Mouse (Mus musculus): Measurements from ENCODE around the gene Gm9747.

Gene Gm9747

DNA sequence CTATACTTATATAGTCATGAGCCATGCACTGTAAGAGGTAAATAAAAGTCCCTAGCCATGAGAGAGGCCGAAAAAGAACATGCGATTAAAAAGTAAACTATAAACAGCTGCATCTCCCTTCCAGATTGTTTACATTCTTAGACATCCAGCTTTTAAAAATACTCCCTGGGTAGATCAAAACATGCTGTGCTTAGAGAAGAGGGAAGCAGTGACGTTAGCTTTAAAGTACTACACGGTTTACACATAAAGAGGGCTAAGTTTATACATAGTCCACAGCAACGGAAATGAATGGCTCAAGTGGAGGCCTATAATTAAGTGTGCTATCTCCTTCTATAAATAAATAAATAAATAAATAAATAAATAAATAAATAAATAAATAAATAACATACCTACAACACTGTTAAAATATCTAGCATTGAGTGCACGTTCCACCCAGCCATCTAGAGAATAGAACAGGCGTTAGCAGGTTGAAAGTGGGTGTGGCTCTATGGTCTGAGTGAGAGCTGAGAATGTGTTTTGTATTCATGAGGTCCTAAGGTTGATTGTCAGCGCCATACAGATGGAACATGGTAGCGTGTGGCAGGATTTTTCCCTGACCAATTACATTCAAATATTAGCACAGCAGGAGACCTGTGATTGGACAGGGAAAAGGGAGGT is 21.0 kb downstream of the Gm9747 start:
- no peak for DNase-seq (ENCODE audit: low read depth, low spot score)

DNA sequence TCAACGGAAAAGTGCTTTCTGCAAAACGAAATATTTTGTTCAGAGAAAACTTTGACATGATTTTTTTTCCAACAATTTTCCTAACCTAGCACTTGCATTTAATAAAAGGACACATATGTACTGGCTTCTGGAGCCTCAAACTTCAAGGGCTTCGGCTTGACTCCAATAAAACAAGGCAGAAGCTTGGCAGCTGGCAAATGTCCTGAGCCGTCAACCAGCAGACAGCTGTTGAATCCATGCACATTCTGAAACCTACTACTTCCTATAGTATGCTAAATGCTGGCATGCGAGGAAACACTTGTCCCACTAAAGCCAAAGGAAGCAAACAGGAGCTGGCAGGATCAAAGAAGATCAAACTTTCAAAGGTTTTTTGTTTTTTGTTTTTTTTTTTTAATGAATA is 24.5 kb downstream of the Gm9747 start:
- DNase-seq (ENCODE audit: low read depth, low spot score) = no peak

DNA sequence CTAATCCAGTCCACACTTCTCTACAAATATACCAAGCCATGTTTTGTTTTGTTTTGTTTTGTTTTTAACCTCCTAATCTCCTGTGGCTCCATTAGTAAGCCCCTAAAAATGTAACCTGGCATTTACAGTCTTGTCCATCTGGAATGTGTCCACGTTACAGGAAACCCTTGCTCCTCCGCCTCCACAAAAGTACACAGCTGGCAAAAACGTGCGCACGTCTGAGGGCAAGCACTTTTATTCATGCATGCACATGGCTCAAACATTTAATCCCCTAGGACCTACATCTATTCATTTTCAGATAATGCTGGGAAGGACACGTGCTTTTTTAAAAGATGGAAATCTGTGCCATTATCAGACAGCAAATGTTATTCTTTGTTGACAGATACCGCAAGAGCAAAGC is 25.4 kb downstream of the Gm9747 start:
- no peak for DNase-seq (ENCODE audit: low read depth, low spot score)

DNA sequence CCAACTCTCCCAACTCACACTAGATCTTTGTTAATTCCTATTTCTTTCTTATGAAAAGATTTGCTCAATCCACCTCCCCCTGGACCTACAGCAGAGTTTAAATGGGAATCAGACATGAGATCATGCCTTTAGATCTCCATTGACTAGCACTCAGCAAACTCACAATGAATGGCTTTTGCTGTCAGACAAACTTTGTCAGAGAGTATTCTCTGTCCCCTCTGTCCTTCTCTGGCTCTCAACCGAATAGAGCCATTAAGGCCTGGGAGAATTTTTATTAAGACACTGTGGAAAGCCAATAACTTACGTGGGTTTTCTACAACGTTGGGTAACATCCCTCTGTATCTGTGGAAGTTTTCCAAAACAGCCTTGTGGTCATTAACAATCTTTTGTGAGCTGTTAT is 27.1 kb downstream of the Gm9747 start:
- no peak for DNase-seq (ENCODE audit: low read depth, low spot score)

DNA sequence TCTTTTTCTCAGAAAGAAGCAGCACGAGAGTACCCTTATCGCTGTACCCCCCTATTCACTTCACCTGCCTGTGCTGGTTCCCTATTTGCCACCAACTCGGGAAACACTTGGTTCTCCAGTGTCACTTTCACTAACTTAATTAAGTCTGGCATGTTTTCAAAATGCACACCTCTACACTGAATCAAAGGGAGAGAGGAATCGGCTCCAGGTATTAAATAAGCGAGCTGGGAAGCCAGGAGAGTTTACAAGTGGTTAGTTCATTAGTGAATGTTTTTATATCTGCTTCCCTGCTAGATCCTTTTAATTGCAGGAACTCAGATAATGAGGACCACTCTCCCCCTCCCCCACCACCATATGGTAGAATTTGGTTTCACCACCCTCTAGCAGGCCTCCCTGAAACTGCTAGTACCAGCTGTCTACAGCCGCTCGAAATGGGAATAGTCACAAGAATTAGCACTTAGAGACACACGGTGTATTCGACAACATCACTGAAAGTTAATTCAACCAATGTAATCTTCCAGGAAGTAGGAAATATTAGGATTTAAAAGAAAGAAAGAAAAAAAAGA is 28.2 kb downstream of the Gm9747 start:
- DNase-seq (ENCODE audit: low read depth, low spot score) = no peak

DNA sequence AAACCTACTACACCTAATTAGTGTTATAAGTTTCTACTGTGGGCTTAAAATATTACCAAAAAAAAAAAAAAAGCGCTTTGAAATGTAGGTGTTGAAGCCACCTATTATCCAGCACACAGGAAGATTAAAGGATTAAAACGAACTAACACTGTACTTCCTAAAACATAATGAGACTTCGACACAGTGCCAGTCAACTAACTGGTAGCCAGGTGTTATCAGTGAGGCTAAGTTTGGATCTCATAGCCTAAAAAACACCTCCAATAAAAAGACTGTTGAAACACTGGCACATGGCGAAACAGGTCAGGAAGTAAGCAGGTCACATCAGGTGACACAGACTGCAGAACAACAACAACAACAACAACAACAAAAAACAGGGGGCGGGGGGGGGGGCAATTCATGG is 28.7 kb downstream of the Gm9747 start:
- DNase-seq (ENCODE audit: low read depth, low spot score) = no peak

DNA sequence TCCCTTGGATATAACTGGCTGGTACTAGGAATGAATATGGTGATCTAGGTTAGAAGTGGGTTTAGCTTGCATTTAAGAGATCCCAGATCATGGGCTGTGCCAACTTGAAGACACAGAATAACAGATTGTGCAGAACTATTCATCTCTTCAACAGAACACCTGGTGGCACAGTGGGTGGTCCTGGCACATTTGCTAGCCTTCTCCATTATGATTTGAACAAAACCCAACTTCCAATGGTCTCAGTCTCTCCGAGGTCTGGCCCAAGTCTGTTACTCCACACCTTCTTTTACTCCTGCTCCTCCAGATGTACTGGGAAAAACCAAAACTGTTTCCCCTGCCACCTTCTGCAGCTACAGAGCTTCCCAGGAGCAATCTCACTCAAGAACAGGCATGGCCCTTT is 29.4 kb downstream of the Gm9747 start:
- no peak for DNase-seq (ENCODE audit: low read depth, low spot score)

DNA sequence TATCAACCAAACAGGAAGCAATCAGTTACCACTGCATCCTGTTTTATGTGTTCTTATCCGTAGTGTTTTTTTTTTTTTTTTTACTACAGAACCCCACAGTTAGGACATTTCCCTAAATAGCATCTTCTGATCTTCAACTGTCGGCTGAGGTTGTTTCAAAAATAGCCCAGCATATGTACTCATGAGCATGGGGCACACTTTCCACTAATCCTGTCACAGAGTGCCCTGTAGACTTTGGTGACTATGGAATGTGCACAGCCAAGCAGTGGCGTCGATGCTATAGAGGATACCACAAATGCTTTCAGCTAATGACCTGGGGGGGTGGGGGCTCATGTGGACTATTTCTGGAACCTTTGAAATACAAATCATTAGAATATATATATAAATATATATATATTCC is 34.6 kb downstream of the Gm9747 start:
- DNase-seq (ENCODE audit: low read depth, low spot score) = no peak

DNA sequence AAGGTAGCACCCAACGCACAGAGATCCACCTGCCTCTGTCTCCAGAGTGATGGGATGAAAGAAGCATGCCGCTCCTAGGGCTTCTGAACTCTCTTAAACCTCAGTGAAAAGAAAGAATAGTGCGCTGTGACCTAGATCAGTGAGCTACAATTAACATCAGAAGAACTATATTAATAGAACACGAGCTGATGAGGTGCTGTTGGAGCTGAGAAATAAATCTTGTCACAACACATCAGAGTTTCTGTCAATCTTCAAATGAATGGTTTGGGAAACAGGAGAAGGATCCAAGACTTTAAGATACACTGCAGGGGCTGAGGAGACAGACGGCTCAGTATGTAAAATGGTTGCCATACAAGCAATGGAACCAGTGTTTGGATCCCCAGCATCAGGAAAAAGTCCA is 39.3 kb downstream of the Gm9747 start:
- no peak for DNase-seq (ENCODE audit: low read depth, low spot score)

DNA sequence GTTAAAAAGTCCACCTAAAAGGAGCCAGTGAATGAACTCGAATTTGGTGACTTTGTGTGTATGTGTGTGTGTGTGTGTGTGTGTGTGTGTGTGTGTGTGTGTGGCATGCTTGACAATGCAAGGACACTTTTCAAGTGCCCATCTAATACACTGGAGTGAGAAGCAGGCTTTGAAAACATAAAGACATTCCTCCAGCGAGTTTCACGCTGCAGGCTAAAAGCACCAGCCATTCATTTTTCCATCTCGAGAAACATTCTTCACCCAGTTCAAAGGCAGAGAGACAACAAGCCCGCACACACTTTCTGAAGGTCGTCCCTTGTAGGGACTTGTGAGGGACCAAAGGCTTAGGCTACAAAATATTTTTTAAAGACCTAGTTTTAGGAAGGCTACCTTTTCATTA is 40.6 kb downstream of the Gm9747 start:
- no peak for DNase-seq (ENCODE audit: low read depth, low spot score)

DNA sequence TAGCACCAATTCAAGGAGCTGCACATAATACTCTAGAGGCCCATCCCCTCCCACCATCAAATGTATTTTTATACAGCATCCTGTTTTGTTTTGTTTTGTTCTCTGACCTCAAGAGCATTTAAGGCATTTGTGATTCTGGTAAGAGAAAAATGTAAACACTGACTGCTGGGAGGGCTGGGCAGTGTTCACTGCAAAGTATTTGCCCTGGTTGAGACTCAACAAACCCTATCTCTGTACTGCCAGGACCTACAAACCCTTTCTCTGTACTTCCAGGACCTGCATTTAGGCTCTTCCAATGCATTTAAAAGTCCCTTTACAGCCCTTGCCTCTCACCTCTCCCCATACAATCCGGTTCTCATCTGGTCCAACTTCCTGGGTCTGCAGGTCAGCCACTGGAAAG is 41.4 kb downstream of the Gm9747 start:
- DNase-seq (ENCODE audit: low read depth, low spot score) = no peak

DNA sequence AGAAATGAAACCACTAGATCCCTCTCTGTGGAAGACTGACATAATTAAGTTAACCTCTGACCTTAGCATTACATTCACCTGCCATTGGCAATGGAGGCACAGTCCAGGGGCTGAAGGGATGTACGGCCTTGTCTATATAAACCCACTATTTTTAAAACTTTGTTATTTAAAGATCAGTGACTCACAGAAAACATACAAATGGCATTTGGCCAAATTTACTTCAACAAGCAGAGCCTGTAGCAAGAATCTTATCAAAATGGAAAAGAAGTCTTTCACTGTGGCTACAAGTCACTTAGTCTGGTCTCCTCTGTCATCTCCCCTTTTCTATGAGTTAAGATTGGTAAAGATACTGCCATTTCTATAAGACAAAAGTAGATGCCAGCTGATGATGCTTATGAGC is 46.9 kb downstream of the Gm9747 start:
- no peak for DNase-seq (ENCODE audit: low read depth, low spot score)

DNA sequence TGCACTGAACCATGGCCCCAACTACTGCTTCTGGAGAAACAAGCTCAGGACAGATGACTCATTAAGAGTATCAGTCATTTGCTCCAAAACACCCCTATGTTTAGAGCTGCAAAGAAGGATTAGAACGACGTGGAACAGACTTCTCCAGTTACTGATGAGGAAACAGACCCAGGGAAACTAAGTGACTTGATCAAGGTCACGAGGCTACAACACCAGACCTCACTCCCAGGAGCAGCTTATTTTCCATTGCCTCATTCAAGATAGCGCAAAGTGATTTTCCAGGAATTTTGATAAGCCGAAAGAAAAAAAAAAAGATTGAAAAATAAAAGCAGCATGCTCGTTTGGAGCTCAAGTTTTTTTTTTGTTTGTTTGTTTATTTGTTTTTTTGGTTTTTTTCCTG is 48.9 kb downstream of the Gm9747 start:
- DNase-seq (ENCODE audit: low read depth, low spot score) = no peak

DNA sequence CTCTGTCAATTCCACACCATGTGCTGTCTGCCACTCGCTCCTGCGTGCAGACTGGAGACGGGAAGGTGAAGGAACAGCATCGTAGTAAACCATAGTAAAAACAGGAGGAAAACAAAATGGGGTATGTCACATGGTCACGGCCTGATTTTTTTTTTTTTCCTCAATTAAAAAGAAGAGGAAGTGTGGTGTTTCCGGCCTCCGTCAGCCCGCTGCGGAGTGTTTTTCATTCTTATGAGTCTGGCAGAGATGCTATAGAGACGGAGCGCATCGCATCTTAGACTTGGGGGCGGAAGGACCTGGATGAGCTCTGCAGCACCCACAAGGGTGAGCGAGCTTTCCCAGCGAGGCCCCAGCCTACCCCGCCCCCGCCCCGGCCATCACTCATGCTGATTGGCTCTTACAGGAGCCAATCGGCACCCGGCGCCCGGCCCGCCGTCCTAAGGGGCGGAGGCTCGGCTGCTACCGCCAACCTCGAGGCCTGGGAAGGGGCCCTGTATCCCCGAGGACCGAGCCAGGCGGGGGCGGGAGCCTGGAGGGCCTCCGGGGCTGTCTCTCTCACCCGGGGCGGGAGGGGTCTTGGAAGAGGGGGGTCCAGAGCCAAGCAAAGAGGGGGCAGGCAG is 50.2 kb downstream of the Gm9747 start:
- peak; percentile 80 for DNase-seq (ENCODE audit: low read depth, low spot score)

DNA sequence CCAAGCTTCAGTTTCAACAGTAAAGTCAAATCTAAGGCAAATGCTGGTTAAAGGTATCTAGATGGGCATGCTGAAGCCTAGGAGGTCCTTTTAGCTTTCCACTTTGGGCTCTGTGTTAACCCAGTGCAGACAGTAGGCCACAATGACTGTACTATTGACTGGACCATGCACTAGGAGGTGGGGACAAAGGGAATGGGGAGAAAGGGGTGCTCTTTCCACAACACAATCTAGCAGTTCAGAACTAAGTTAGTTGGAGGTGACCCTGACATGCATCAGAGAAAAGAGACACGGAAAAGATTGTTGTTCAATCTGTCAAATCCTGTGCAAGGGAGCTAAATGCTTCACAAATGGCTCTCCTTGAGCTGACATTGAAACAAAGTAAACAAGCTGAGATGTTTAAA is 51.0 kb downstream of the Gm9747 start:
- no peak for DNase-seq (ENCODE audit: low read depth, low spot score)

DNA sequence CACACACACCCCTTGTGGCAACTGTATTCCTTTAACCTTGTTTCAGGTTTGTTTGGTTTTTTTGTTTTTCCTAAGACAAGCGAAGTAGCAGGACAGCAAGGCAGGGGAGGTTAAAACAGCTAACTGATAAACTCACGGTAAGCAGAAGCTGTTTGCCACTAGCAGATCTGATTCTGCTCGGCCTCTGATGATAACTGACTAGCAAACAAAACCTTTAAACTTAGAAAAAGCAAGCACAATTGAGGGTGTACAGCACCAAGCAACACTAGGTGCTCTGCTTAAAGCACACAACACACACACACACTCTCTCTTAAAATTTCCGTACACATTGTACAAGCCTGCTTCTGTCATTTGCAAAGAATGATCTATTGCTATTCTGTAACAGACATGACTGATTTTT is 51.5 kb downstream of the Gm9747 start:
- DNase-seq (ENCODE audit: low read depth, low spot score) = no peak

Data from retina, postnatal 7 days (tissue).